Mouse (Mus musculus): Measurements from ENCODE around the gene Dohh. TPM values are rescaled to one million over a fixed set of nuclear protein-coding genes. Genes with fewer than 3 reads are reported as not detected.

The Dohh gene
- total and polyA plus RNA-seq, 3 experiments, result 78.2 to 131 (median 81.7) TPM

- Histone ChIP-seq H3K79me2 (replicated peaks; ENCODE audit: control insufficient read depth, extremely low read depth, insufficient read depth, poor library complexity, severe bottlenecking) (peaks cover 25% of the 10 kb centered on the region), H3K4me2 (ENCODE audit: insufficient read depth, low read depth, poor library complexity, severe bottlenecking) (no peak overlapping the region), H3K4me1 (ENCODE audit: control insufficient read depth in 1 of 2, insufficient read depth in 2 of 2) (peaks cover 7 to 26% of the 10 kb centered on the region in 2 experiments), H3K27ac (ENCODE audit: insufficient read depth, low read depth) (no peak overlapping the region), H3K27me3 (replicated peaks) (no peaks in the 10 kb centered on the region), H3K36me3 (replicated peaks in 1 of 2; ENCODE audit: control insufficient read depth in 1 of 2, insufficient read depth in 1 of 2, low read length in 1 of 2) (peaks cover 13 to 15% of the 10 kb centered on the region in 2 experiments), H3K4me3 (replicated peaks in 1 of 3; ENCODE audit: low read depth in 2 of 3, low read length in 2 of 3, poor library complexity in 1 of 3) (no peak overlapping the region), H3K9ac (ENCODE audit: insufficient read depth, low read depth) (no peak overlapping the region), H3K9me3 (replicated peaks; ENCODE audit: low read length) (no peaks in the 10 kb centered on the region)
- dilution Hi-C loops (cut with MboI; ENCODE audit: extremely low pct_ligation_motif_present, extremely low pct_unique_long_range_greater_than_20kb, low sequenced_read_pairs) (no loop called here), in situ Hi-C loops (cut with MboI; ENCODE audit: low pct_ligation_motif_present, low pct_unique_long_range_greater_than_20kb, low sequenced_read_pairs) (loop anchor here (5.0 kb wide), 1 partner anchor 150 kb away; no protein-coding TSS in a partner anchor)
- DNase-seq (ENCODE audit: extremely low read depth), result no peak
- TF ChIP-seq TCF12 (IDR thresholded peaks at IDR 0.05; ENCODE audit: low read depth, low read length), result no peak
- no peak for TF ChIP-seq MAX (IDR thresholded peaks at IDR 0.05; ENCODE audit: low read length)
- TF ChIP-seq ZMIZ1 (IDR thresholded peaks at IDR 0.05; ENCODE audit: low read depth, low read length), result no peak
- TF ChIP-seq TBP (conservative IDR thresholded peaks at IDR 0.05; ENCODE audit: low read depth, low read length), result no peak
- TF ChIP-seq MXI1 (IDR thresholded peaks at IDR 0.05; ENCODE audit: low read depth, low read length), result no peak
- TF ChIP-seq CHD2 (IDR thresholded peaks at IDR 0.05; ENCODE audit: low read length), result no peak
- no peak for TF ChIP-seq BHLHE40 (IDR thresholded peaks at IDR 0.05; ENCODE audit: low read depth, low read length)
- TF ChIP-seq ELF1 (IDR thresholded peaks at IDR 0.05; ENCODE audit: low read depth, low read length), result no peak
- TF ChIP-seq SIN3A (IDR thresholded peaks at IDR 0.05; ENCODE audit: low read length), result no peak
- no peak for TF ChIP-seq JUND (conservative IDR thresholded peaks at IDR 0.05; ENCODE audit: low read depth, low read length)
- no peak for TF ChIP-seq E2F4 (IDR thresholded peaks at IDR 0.05; ENCODE audit: insufficient replicate concordance, low read depth, low read length)
- TF ChIP-seq USF1 (IDR thresholded peaks at IDR 0.05; ENCODE audit: low read depth, low read length), result no peak
- TF ChIP-seq USF2 (conservative IDR thresholded peaks at IDR 0.05; ENCODE audit: low read depth, low read length), result no peak
Observed at GRCm38 (mm10) chr10:81382039-81382438, 2.2 kb upstream of the Dohh start.

DNA sequence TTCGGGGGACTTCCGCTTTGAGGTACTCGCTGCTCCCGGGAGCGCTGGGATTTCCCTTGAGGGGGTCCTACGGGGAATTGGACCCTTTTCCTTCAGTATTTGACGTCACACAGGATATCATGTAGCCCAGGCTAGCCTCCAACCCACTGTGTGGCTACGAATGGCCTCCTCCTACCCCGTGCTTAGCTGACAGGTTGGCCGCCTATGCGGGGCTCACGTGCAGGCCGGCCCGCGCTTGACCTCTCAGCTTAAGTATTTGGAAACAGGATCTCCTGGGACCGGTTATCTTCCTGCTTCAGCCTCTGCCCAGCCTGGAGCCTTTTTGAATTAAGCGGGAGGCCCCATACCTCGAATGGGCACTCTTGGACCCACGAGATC, 366 bp downstream of the Dohh start:
- peaks cover 6 to 18% of the 10 kb centered on the region in 2 experiments for H3K4me1 ChIP-seq (ENCODE audit: control insufficient read depth in 1 of 2, insufficient read depth in 2 of 2)
- H3K4me2 ChIP-seq (ENCODE audit: insufficient read depth, low read depth, poor library complexity, severe bottlenecking), result peak overlapping the region; percentile 64; the same call in 1 of the 2 replicates

More for the DNA sequence above, 366 bp downstream of the Dohh start:
- H3K79me2 ChIP-seq (replicated peaks; ENCODE audit: control insufficient read depth, extremely low read depth, insufficient read depth, poor library complexity, severe bottlenecking), result peaks cover 19% of the 10 kb centered on the region
- peaks cover 39 to 41% of the 10 kb centered on the region in 2 experiments for H3K36me3 ChIP-seq (replicated peaks in 1 of 2; ENCODE audit: control insufficient read depth in 1 of 2, insufficient read depth in 1 of 2, low read length in 1 of 2)
- TF ChIP-seq KAT2A (IDR thresholded peaks at IDR 0.05; ENCODE audit: insufficient replicate concordance, low read length), result 0 out of 2 replicates have a peak, but pooled peaks have one; percentile 4
- peak; percentile 24; the same call in 1 of the 2 replicates for TF ChIP-seq MAZ (IDR thresholded peaks at IDR 0.05; ENCODE audit: low read depth, low read length)
- peak; percentile 74 for TF ChIP-seq BHLHE40 (IDR thresholded peaks at IDR 0.05; ENCODE audit: low read depth, low read length)
- TF ChIP-seq RCOR1 (conservative IDR thresholded peaks at IDR 0.05; ENCODE audit: low read depth, low read length), result peak; percentile 39; the same call in 1 of the 2 replicates
- peak; percentile 51 for TF ChIP-seq MXI1 (IDR thresholded peaks at IDR 0.05; ENCODE audit: low read depth, low read length)
- TF ChIP-seq SIN3A (IDR thresholded peaks at IDR 0.05; ENCODE audit: low read length), result 0 out of 2 replicates have a peak, but pooled peaks have one; percentile 4
- no peak for TF ChIP-seq HCFC1 (IDR thresholded peaks at IDR 0.05; ENCODE audit: low read depth, low read length)
- peak; percentile 8; the same call in 1 of the 2 replicates for TF ChIP-seq ZMIZ1 (IDR thresholded peaks at IDR 0.05; ENCODE audit: low read depth, low read length)
- no peak for TF ChIP-seq USF1 (IDR thresholded peaks at IDR 0.05; ENCODE audit: low read depth, low read length)
- peak overlapping the region; percentile 84 for H3K9ac ChIP-seq (ENCODE audit: insufficient read depth, low read depth)
- dilution Hi-C loops (cut with MboI; ENCODE audit: extremely low pct_ligation_motif_present, extremely low pct_unique_long_range_greater_than_20kb, low sequenced_read_pairs), result no loop called here
- H3K27ac ChIP-seq (ENCODE audit: insufficient read depth, low read depth), result peak overlapping the region; percentile 49; the same call in 1 of the 2 replicates
- H3K4me3 ChIP-seq (replicated peaks in 1 of 3; ENCODE audit: low read depth in 2 of 3, low read length in 2 of 3, poor library complexity in 1 of 3), result peak overlapping the region; percentile 82 to 96 (median 87)
- no peak for DNase-seq (ENCODE audit: extremely low read depth)
- H3K9me3 ChIP-seq (replicated peaks; ENCODE audit: low read length), result no peaks in the 10 kb centered on the region
- in situ Hi-C loops (cut with MboI; ENCODE audit: low pct_ligation_motif_present, low pct_unique_long_range_greater_than_20kb, low sequenced_read_pairs), result loop anchor here (5.0 kb wide), 1 partner anchor 148 kb away; no protein-coding TSS in a partner anchor
- H3K27me3 ChIP-seq (replicated peaks), result no peaks in the 10 kb centered on the region

Measured in CH12.LX (cell line).